Mouse (Mus musculus) kidney, postnatal 0 days (tissue): ENCODE results near the gene Itln1. TPM values are rescaled to one million over a fixed set of nuclear protein-coding genes. Genes with fewer than 3 reads are reported as not detected.
A peak's percentile ranks its signal among the peaks of the same experiment; 100 is the strongest.
"Not testable (repeated sequence)": the region's sequence is repeated elsewhere in the genome, so short reads cannot be mapped to it uniquely, and the experiment has no call there.

ENCODE experiments used
- ATAC-seq: fragments of 200-750 bp; cut with Nextera tagmentation; replicated peaks from 2 replicates; pipeline ENCODE4 v1.8.0; 2017; ENCODE audit warnings: low read depth, moderate number of reproducible peaks, moderate TSS enrichment, moderate library complexity; ENCODE audit not compliant: low FRiP score
- DNase-seq: peaks from one replicate; pipeline ENCODE4 v3.0.0-alpha.2; 2016; ENCODE audit warnings: low spot score
- H3K27ac ChIP-seq: fragments of 300-500 bp; sonication (generic); 2 replicates; pipeline ENCODE4 v1.5.1; 2014; ENCODE audit warnings: mild to moderate bottlenecking
- H3K27me3 ChIP-seq: fragments of 300-500 bp; sonication (generic); 2 replicates; pipeline ENCODE4 v1.6.1; 2014; ENCODE audit warnings: low read length, mixed read lengths; ENCODE audit not compliant: insufficient read depth
- H3K36me3 ChIP-seq: fragments of 300-500 bp; sonication (generic); 2 replicates; pipeline ENCODE4 v1.6.1; 2014; ENCODE audit warnings: low read length, mixed read lengths; ENCODE audit not compliant: insufficient read depth
- H3K4me1 ChIP-seq: fragments of 300-500 bp; sonication (generic); replicated peaks from 2 replicates; pipeline ENCODE4 v1.6.1; 2014; ENCODE audit warnings: antibody characterized with exemption, low read length, mixed read lengths; ENCODE audit not compliant: insufficient read depth
- H3K4me2 ChIP-seq: fragments of 300-500 bp; sonication (generic); 2 replicates; pipeline ENCODE4 v1.6.1; 2014; ENCODE audit warnings: mild to moderate bottlenecking, low read length, moderate library complexity, mixed read lengths
- H3K4me3 ChIP-seq: fragments of 300-500 bp; sonication (generic); replicated peaks from 2 replicates; pipeline ENCODE4 v1.5.1; 2014; ENCODE audit warnings: low read depth, low read length
- H3K9ac ChIP-seq: fragments of 300-500 bp; sonication (generic); 2 replicates; pipeline ENCODE4 v1.6.1; 2014; ENCODE audit warnings: low read depth, low read length
- H3K9me3 ChIP-seq: fragments of 300-500 bp; sonication (generic); replicated peaks from 2 replicates; pipeline ENCODE4 v1.6.1; 2016; ENCODE audit warnings: low read length, inconsistent platforms, mixed read lengths
- CTCF ChIP-seq: IDR thresholded peaks from 2 replicates; pipeline ENCODE4 v1.5.1; 2016; ENCODE audit warnings: antibody characterized with exemption, low read depth, mild to moderate bottlenecking, moderate library complexity
- WGBS: fragments of 180-500 bp; shearing (Covaris S2); extraction: QIAGEN DNeasy Blood & Tissue Kit; methylation state at CpG from one replicate; pipeline ENCODE4 v1.1.7; 2014; 5-methylcytosine and 5-hydroxymethylcytosine counted together
- polyA plus RNA-seq: library from polyadenylated mRNA; unstranded; fragments of >200 nt; fragmentation: Nextera tagmentation; extraction: Ambion mirVana; gene quantifications from 2 replicates; pipeline ENCODE4 v1.2.1, GENCODE M21; 2015

The Itln1 gene
- polyA plus RNA-seq, 1 experiment from 2014 or later: not detected

DNA sequence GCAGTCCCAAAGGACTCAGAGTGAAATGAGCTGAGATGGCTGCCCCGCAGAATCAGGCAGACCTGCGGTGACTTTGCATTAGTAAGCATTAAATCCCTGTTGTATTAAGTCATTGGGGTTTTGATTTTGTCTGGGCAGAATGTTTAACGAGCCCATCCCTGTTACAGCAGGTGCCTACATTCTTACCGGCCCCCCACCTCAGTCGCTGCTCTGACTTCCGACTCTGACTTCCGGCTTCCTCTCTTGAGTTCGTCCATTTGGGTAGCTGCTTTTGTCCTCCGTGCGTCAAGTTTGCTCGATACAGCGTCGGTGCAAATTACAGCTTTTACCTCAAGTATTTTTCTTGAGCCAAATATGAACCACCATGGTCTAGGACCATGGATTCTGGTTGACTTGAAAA, 40.9 kb downstream of the Itln1 start:
- no peak for TF ChIP-seq CTCF
- Histone ChIP-seq H3K4me1 (no peaks in the 10 kb centered on the region), H3K36me3 (no peaks in the 10 kb centered on the region), H3K9me3 (peaks cover 4% of the 10 kb centered on the region), H3K4me2 (no peak overlapping the region), H3K27me3 (no peaks in the 10 kb centered on the region), H3K4me3 (no peak overlapping the region), H3K9ac (no peak overlapping the region), H3K27ac (no peak overlapping the region)
- DNase-seq (no peak), ATAC-seq (no peak)
- 90% methylated on average over 13 of the region's 13 CpGs for WGBS

GRCm38 (mm10) chr1:171478968-171479367, 56.1 kb downstream of the Itln1 start:
- peak; percentile 92 for TF ChIP-seq CTCF
- Histone ChIP-seq H3K27ac (no peak overlapping the region), H3K9me3 (no peaks in the 10 kb centered on the region)

DNA sequence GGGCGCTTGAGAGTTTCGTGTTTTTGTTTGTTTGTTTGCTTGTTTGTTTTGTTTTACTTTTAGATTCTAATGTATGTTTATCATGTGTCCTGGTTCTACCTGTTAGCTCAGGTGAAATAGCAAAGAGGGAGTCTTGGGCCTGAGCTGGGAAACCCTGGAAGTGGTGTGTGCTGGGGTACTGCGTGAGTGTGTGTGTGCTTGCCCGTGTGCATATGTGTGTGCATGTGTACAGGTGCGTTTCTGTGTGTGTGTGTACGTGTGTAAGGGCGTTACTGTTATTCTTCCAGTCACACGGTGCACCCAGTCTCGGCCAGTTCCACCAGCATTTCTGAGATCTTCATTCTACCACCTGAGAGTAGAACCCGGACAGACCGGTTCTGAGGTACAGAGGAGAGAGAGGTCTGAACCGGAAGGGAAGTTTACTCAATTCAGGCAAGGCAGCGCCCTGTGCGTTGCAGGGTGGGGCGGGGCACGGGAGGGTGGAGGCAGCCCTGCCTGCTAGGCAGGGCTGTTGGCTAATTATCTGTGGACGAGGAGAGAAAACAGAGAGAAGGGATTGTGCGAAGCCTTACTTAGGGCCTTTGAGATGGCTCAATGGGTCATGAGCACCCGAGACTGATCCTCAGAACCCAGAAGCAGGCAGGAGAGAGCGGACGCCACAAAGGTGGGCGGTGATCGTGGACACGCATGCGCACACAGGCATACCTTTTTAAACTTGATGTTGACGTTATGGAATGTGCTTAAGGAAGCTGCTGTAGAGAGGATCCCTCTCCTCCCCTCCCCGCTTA, 57.1 kb downstream of the Itln1 start:
- H3K36me3 ChIP-seq: no peaks in the 10 kb centered on the region
- 0 out of 2 replicates have a peak overlapping the region, but pooled peaks have one; percentile 9 for H3K4me3 ChIP-seq
- H3K27me3 ChIP-seq: no peaks in the 10 kb centered on the region
- DNase-seq (no peak), ATAC-seq (peak; percentile 85)
- 56% methylated on average over 27 of the region's 27 CpGs for WGBS
- no peaks in the 10 kb centered on the region for H3K4me1 ChIP-seq
- no peaks in the 10 kb centered on the region for H3K9me3 ChIP-seq
- peak overlapping the region; percentile 62 for H3K27ac ChIP-seq
- H3K4me2 ChIP-seq: peak overlapping the region; percentile 46
- no peak overlapping the region for H3K9ac ChIP-seq
- TF ChIP-seq CTCF: no peak

More at GRCm38 (mm10) chr1:171478968-171479367, 56.1 kb downstream of the Itln1 start:
- no peaks in the 10 kb centered on the region for H3K4me1 ChIP-seq
- DNase-seq (peak; percentile 85), ATAC-seq (no peak; the same call in 1 of the 2 replicates)
- WGBS: 30% methylated on average over 2 of the region's 2 CpGs
- no peaks in the 10 kb centered on the region for H3K27me3 ChIP-seq
- no peak overlapping the region for H3K9ac ChIP-seq
- H3K4me2 ChIP-seq: no peak overlapping the region
- no peak overlapping the region for H3K4me3 ChIP-seq
- no peaks in the 10 kb centered on the region for H3K36me3 ChIP-seq

- Histone ChIP-seq H3K27me3 (no peaks in the 10 kb centered on the region), H3K4me2 (no peak overlapping the region), H3K27ac (no peak overlapping the region), H3K4me1 (no peaks in the 10 kb centered on the region), H3K9ac (no peak overlapping the region), H3K9me3 (no peaks in the 10 kb centered on the region), H3K4me3 (no peak overlapping the region), H3K36me3 (no peaks in the 10 kb centered on the region)
- no peak for ATAC-seq
- TF ChIP-seq CTCF: no peak
- no peak for DNase-seq
- WGBS: 53% methylated on average over 8 of the region's 8 CpGs
These were observed 58.0 kb downstream of the Itln1 start for GRCm38 (mm10) chr1:171477123-171477522.

DNA sequence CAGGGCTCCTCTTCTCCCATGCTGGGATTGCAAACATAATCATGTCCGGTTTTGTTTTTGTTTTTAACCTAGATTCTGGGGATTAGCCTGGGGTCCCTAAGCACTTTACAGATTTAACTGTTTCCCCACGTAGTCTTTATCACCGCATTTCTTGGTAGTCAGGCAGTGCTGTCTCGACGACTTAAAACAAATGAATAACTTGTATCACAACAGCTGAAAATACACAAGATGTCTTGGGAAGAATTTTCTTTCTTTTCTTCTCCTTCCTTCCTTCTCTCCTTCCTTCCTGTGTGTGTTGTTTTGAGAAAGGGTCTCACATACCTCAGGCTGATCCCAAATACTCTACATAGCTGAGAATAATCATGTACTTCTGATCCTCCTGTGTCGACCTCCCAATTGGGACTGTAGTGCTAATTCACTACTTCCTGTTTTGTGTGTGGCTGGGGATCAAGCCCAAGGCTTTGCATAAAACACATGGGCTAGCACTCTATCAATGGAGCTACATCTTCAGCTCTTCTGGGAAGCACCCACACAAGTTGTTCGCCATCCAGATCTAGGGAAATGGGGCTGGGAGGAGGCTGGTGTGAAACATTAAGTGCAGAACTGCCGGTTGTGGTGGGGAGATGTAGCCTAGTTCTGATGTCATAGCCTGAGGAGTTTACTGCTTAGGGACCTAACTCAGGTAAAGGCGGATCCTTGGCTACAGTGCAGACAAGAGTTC, 61.0 kb downstream of the Itln1 start:
- no peaks in the 10 kb centered on the region for H3K9me3 ChIP-seq
- no peak for TF ChIP-seq CTCF
- H3K27me3 ChIP-seq: no peaks in the 10 kb centered on the region
- ATAC-seq (no peak), DNase-seq (no peak)
- no peak overlapping the region for H3K9ac ChIP-seq
- no peak overlapping the region for H3K4me2 ChIP-seq
- H3K36me3 ChIP-seq: no peaks in the 10 kb centered on the region
- H3K27ac ChIP-seq: no peak overlapping the region
- no peaks in the 10 kb centered on the region for H3K4me1 ChIP-seq
- H3K4me3 ChIP-seq: no peak overlapping the region
- WGBS: 65% methylated on average over 9 of the region's 9 CpGs

GRCm38 (mm10) chr1:171473506-171473905, 61.6 kb downstream of the Itln1 start:
- no peak overlapping the region for H3K27ac ChIP-seq
- DNase-seq (no peak), ATAC-seq (no peak)
- H3K4me2 ChIP-seq: no peak overlapping the region
- no peak overlapping the region for H3K9ac ChIP-seq
- H3K4me3 ChIP-seq: no peak overlapping the region
- no peaks in the 10 kb centered on the region for H3K9me3 ChIP-seq
- H3K4me1 ChIP-seq: no peaks in the 10 kb centered on the region
- no peaks in the 10 kb centered on the region for H3K27me3 ChIP-seq
- TF ChIP-seq CTCF: no peak
- H3K36me3 ChIP-seq: no peaks in the 10 kb centered on the region
- 80% methylated on average over 4 of the region's 4 CpGs for WGBS

GRCm38 (mm10) chr1:171471941-171472340, 63.2 kb downstream of the Itln1 start:
- not testable (repeated sequence) for H3K9me3 ChIP-seq

More at GRCm38 (mm10) chr1:171471941-171472340, 63.2 kb downstream of the Itln1 start:
- not testable (repeated sequence) for H3K4me1 ChIP-seq, H3K4me3 ChIP-seq, H3K36me3 ChIP-seq, H3K9ac ChIP-seq, ATAC-seq, H3K27ac ChIP-seq, H3K4me2 ChIP-seq, DNase-seq, H3K27me3 ChIP-seq
- WGBS: 85% methylated on average over 8 of the region's 8 CpGs
